Comparison of ENCODE assay signal across 8 mouse cellular contexts in genomic region chr4:133038521-133039115, GRCm38 (mm10). TPM values are rescaled to one million over a fixed set of nuclear protein-coding genes. Genes with fewer than 3 reads are reported as not detected.
DNase-seq lines count a peak whose midpoint lies in the region; ATAC-seq and TF ChIP-seq lines count a peak whose summit lies in the region.

No protein-coding gene starts in this region.

- DNase-seq in NIH3T3 (ENCODE audit: low read depth): peak; percentile 81
- DNase-seq in ovary, postnatal 10 days (ENCODE audit: low spot score): no peak
- DNase-seq in layer of hippocampus, adult 9-11 months: no peak

- peaks cover 68% of the 10 kb centered on the region for H3K4me1 ChIP-seq in forebrain, embryonic 15.5 days
- peaks cover 70% of the 10 kb centered on the region for H3K4me1 ChIP-seq in hindbrain, embryonic 16.5 days (ENCODE audit: control insufficient read depth, insufficient read depth, low read depth, low read length)
- peaks cover 52% of the 10 kb centered on the region for H3K4me1 ChIP-seq in liver, embryonic 15.5 days (replicated peaks)
- H3K4me1 ChIP-seq in neural tube, embryonic 14.5 days (ENCODE audit: control insufficient read depth, insufficient read depth, low read length): peaks cover 55% of the 10 kb centered on the region

- TF ChIP-seq CTCF in C2C12 (IDR thresholded peaks at IDR 0.05; ENCODE audit: control insufficient read depth, insufficient read depth, insufficient read length): no peak

- no peaks in the 10 kb centered on the region for H3K27me3 ChIP-seq in C2C12 (ENCODE audit: control insufficient read depth, insufficient read depth, insufficient read length)
- 0 out of 2 replicates have a peak, but pooled peaks cover 4% of the 10 kb centered on the region for H3K27me3 ChIP-seq in forebrain, embryonic 15.5 days
- H3K27me3 ChIP-seq in hindbrain, embryonic 16.5 days (replicated peaks; ENCODE audit: control insufficient read depth, insufficient read depth, low read length): no peaks in the 10 kb centered on the region
- peaks cover 91% of the 10 kb centered on the region for H3K27me3 ChIP-seq in liver, embryonic 15.5 days
- H3K27me3 ChIP-seq in neural tube, embryonic 14.5 days (ENCODE audit: control insufficient read depth, insufficient read depth, low read length): no peaks in the 10 kb centered on the region

- H3K36me3 ChIP-seq in C2C12 (ENCODE audit: control insufficient read depth, insufficient read depth): no peaks in the 10 kb centered on the region
- no peaks in the 10 kb centered on the region for H3K36me3 ChIP-seq in forebrain, embryonic 15.5 days
- no peaks in the 10 kb centered on the region for H3K36me3 ChIP-seq in hindbrain, embryonic 16.5 days (ENCODE audit: control insufficient read depth, insufficient read depth, low read length)
- H3K36me3 ChIP-seq in liver, embryonic 15.5 days (replicated peaks): no peaks in the 10 kb centered on the region
- no peaks in the 10 kb centered on the region; the same call in 1 of the 2 replicates for H3K36me3 ChIP-seq in neural tube, embryonic 14.5 days (ENCODE audit: control insufficient read depth, insufficient read depth, low read length)

- peak overlapping the region; percentile 99 for H3K4me2 ChIP-seq in forebrain, embryonic 15.5 days (replicated peaks)
- H3K4me2 ChIP-seq in hindbrain, embryonic 16.5 days (ENCODE audit: low read length): peak overlapping the region; percentile 99
- peak overlapping the region; percentile 83 for H3K4me2 ChIP-seq in liver, embryonic 15.5 days
- peak overlapping the region; percentile 100 for H3K4me2 ChIP-seq in neural tube, embryonic 14.5 days (ENCODE audit: low read depth, low read length)

- H3K9me3 ChIP-seq in forebrain, embryonic 15.5 days: no peaks in the 10 kb centered on the region
- no peaks in the 10 kb centered on the region for H3K9me3 ChIP-seq in hindbrain, embryonic 16.5 days (ENCODE audit: control insufficient read depth, low read length)
- H3K9me3 ChIP-seq in liver, embryonic 15.5 days (replicated peaks): no peaks in the 10 kb centered on the region
- H3K9me3 ChIP-seq in neural tube, embryonic 14.5 days (ENCODE audit: control insufficient read depth, low read length): no peaks in the 10 kb centered on the region

- peaks cover 89% of the 10 kb centered on the region for H3K79me2 ChIP-seq in C2C12 (ENCODE audit: control insufficient read depth, insufficient read depth)

- H3ac ChIP-seq in C2C12 (ENCODE audit: control insufficient read depth, insufficient read length, low read depth): peak overlapping the region; percentile 90

- peak; percentile 32 for ATAC-seq in forebrain, embryonic 15.5 days (replicated peaks)
- no peak for ATAC-seq in hindbrain, embryonic 16.5 days
- ATAC-seq in liver, embryonic 15.5 days (ENCODE audit: insufficient read depth): peak; percentile 33; the same call in 1 of the 2 replicates
- ATAC-seq in neural tube, embryonic 14.5 days (ENCODE audit: low read depth): peak; percentile 36; the same call in 1 of the 2 replicates

- H3K4me3 ChIP-seq in C2C12 (ENCODE audit: insufficient read depth, poor library complexity, severe bottlenecking): peak overlapping the region; percentile 30
- peak overlapping the region; percentile 51 for H3K4me3 ChIP-seq in forebrain, embryonic 15.5 days
- H3K4me3 ChIP-seq in hindbrain, embryonic 16.5 days (ENCODE audit: low read length): peak overlapping the region; percentile 59
- peak overlapping the region; percentile 55 for H3K4me3 ChIP-seq in liver, embryonic 15.5 days (replicated peaks)
- H3K4me3 ChIP-seq in neural tube, embryonic 14.5 days (ENCODE audit: low read depth, low read length): peak overlapping the region; percentile 52

- H3K79me3 ChIP-seq in C2C12 (ENCODE audit: low read depth): peaks cover 43% of the 10 kb centered on the region

- 0% methylated on average over 55 of the region's 76 CpGs for WGBS in forebrain, embryonic 15.5 days
- 0% methylated on average over 40 of the region's 76 CpGs for WGBS in hindbrain, embryonic 16.5 days
- 2% methylated on average over 75 of the region's 76 CpGs for WGBS in liver, embryonic 15.5 days (ENCODE audit: insufficient replicate concordance)
- 2% methylated on average over 52 of the region's 76 CpGs for WGBS in neural tube, embryonic 14.5 days

- H3K9ac ChIP-seq in forebrain, embryonic 15.5 days (replicated peaks): peak overlapping the region; percentile 59
- H3K9ac ChIP-seq in hindbrain, embryonic 16.5 days (ENCODE audit: low read depth, low read length): peak overlapping the region; percentile 75
- peak overlapping the region; percentile 35; the same call in 1 of the 2 replicates for H3K9ac ChIP-seq in liver, embryonic 15.5 days
- H3K9ac ChIP-seq in neural tube, embryonic 14.5 days (replicated peaks; ENCODE audit: low read depth, low read length): peak overlapping the region; percentile 71

- H3K27ac ChIP-seq in forebrain, embryonic 15.5 days (replicated peaks): 0 out of 2 replicates have a peak overlapping the region, but pooled peaks have one; percentile 2
- H3K27ac ChIP-seq in hindbrain, embryonic 16.5 days (ENCODE audit: low read depth, low read length): peak overlapping the region; percentile 74
- H3K27ac ChIP-seq in liver, embryonic 15.5 days (replicated peaks): no peak overlapping the region
- H3K27ac ChIP-seq in neural tube, embryonic 14.5 days (ENCODE audit: low read depth, low read length): peak overlapping the region; percentile 60

TF ChIP-seq in C2C12, 6 proteins besides CTCF, POLR2A, EP300 and RAD21:
- TF ChIP-seq MYOD1 (IDR thresholded peaks at IDR 0.05; ENCODE audit: control insufficient read depth, insufficient read length, low read depth) (no peak), FOSL1 (IDR thresholded peaks at IDR 0.05; ENCODE audit: insufficient read depth, low read length, poor library complexity, severe bottlenecking) (no peak), MAX (IDR thresholded peaks at IDR 0.05) (no peak), USF1 (IDR thresholded peaks at IDR 0.05; ENCODE audit: low read depth) (no peak), CEBPB (IDR thresholded peaks at IDR 0.05; ENCODE audit: low read depth) (no peak), MYOG (IDR thresholded peaks at IDR 0.05; ENCODE audit: control insufficient read depth, extremely low read depth, insufficient read length) (no peak)

RNA-seq across cellular contexts. Expression of gene Ahdc1, which starts 27.6 kb away (rescaled TPM):
- polyA plus RNA-seq in C2C12 (2012; fragmentation: generic; extraction: Trizol): 27.9 TPM
- 14.2 and 17.0 TPM in 2 replicates for polyA plus RNA-seq in forebrain, embryonic 15.5 days (2015; fragmentation: Nextera tagmentation; extraction: Ambion mirVana)
- 10.4 and 11.6 TPM in 2 replicates for polyA plus RNA-seq in hindbrain, embryonic 16.5 days (2015; fragmentation: Nextera tagmentation; extraction: Ambion mirVana)
- polyA plus RNA-seq in liver, embryonic 15.5 days (2015; fragmentation: Nextera tagmentation; extraction: Ambion mirVana): 1.1 and 1.3 TPM in 2 replicates
- 12.2 and 13.1 TPM in 2 replicates for polyA plus RNA-seq in neural tube, embryonic 14.5 days (2014; fragmentation: Nextera tagmentation; extraction: Ambion mirVana)
